Mouse (Mus musculus): ENCODE data around the gene Dpagt1.

- TF ChIP-seq CTCF (IDR thresholded peaks at IDR 0.05; ENCODE audit: borderline replicate concordance, control insufficient read depth, extremely low read depth, insufficient read depth, low read length, poor library complexity) (peak; percentile 56; the same call in 1 of the 2 replicates), POLR2A (IDR thresholded peaks at IDR 0.05; ENCODE audit: control insufficient read depth, extremely low read depth, insufficient read depth, low read length, poor library complexity) (peak; percentile 88)
Observed at GRCm38 (mm10) chr9:44379054-44379834, 53.4 kb downstream of the Dpagt1 start, which contains the start of gene Hyou1.
